Mouse (Mus musculus) megakaryocyte, embryonic 14.5 days (primary cell): ENCODE results near the gene Mast4.

Experiments
- FLI1 ChIP-seq: IDR thresholded peaks from 2 replicates; pipeline ENCODE4 v1.6.1; 2012; ENCODE audit warnings: low read length, inconsistent platforms, mixed read lengths
- GATA1 ChIP-seq: IDR thresholded peaks from 3 replicates; pipeline ENCODE4 v1.6.1; 2012; ENCODE audit warnings: mixed read lengths, low read length, inconsistent platforms, borderline replicate concordance

DNA sequence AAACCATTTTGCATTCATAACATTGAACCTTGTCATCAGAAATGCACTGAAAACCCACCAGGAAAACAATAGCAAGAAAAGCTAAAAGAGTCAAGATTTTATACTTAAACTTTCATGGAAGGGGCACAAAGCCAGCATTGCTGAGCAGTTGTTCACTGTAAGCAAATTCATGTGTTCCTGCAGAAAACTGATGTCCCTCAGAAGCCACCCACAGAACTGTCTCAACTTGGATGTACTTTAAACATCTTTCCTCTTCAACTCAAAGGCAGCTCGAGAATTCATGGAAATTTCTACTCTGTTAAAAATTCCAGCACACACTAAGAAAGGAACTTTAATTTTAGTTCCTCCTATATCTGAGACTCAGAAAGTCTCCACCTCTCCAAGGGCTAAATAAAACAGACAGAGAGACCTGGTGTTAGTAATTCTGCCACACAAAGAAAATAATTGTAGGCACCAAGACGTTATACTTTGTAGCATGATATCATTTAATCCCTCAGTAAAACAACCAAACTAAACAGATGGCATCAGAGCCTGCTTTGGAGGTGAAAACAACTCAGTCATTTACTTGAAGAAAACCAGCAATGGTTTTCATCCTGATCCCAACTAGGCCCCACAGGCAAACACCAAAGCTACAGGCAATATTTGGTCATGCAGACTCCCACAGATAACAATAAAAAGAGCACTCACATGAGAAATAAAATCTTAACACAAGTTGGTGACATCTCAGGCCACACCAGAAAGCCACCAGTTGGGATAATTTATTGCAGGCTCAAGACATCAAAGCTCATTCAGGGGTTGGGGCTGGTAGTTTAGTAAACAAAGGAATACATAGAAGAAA lies 134.3 kb downstream of the Mast4 start:
- TF ChIP-seq GATA1 (no peak), FLI1 (no peak)
